Mouse (Mus musculus): ENCODE measurements around the gene B630019K06Rik.
"Not testable (repeated sequence)": the region's sequence is repeated elsewhere in the genome, so short reads cannot be mapped to it uniquely, and the experiment has no call there.

The B630019K06Rik gene

GRCm38 (mm10) chrX:8892343-8893155, at the start of gene B630019K06Rik:
TSS of gene B630019K06Rik (plus strand) at chrX:8892382.
- in situ Hi-C loops (cut with MboI; ENCODE audit: low pct_unique_long_range_greater_than_20kb in 1 of 2, low sequenced_read_pairs in 2 of 2, unreplicated experiment in 1 of 2), result no loop called here

GRCm38 (mm10) chrX:8843694-8844093, 48.5 kb upstream of the B630019K06Rik start, which contains the start of gene Gm6592:
TSS of gene Gm6592 (plus strand) at chrX:8843994.
- in situ Hi-C loops (cut with MboI; ENCODE audit: low pct_unique_long_range_greater_than_20kb in 1 of 2, low sequenced_read_pairs in 2 of 2, unreplicated experiment in 1 of 2), result no loop called here

- in situ Hi-C loops (cut with MboI; ENCODE audit: low pct_unique_long_range_greater_than_20kb in 1 of 2, low sequenced_read_pairs in 2 of 2, unreplicated experiment in 1 of 2), result no loop called here
Observed at GRCm38 (mm10) chrX:8852486-8852885, 39.7 kb upstream of the B630019K06Rik start.

GRCm38 (mm10) chrX:8864331-8864730, 27.9 kb upstream of the B630019K06Rik start:
- in situ Hi-C loops (cut with MboI; ENCODE audit: low pct_unique_long_range_greater_than_20kb in 1 of 2, low sequenced_read_pairs in 2 of 2, unreplicated experiment in 1 of 2), result not testable (repeated sequence)

GRCm38 (mm10) chrX:8873953-8874352, 18.2 kb upstream of the B630019K06Rik start, which contains the start of gene Gm5751:
TSS of gene Gm5751 (plus strand) at chrX:8874253.
- in situ Hi-C loops (cut with MboI; ENCODE audit: low pct_unique_long_range_greater_than_20kb in 1 of 2, low sequenced_read_pairs in 2 of 2, unreplicated experiment in 1 of 2), result not testable (repeated sequence)

- in situ Hi-C loops (cut with MboI; ENCODE audit: low pct_unique_long_range_greater_than_20kb in 1 of 2, low sequenced_read_pairs in 2 of 2, unreplicated experiment in 1 of 2), result no loop called here
Observed at GRCm38 (mm10) chrX:8884336-8884735, 7.8 kb upstream of the B630019K06Rik start.

- in situ Hi-C loops (cut with MboI; ENCODE audit: low pct_unique_long_range_greater_than_20kb in 1 of 2, low sequenced_read_pairs in 2 of 2, unreplicated experiment in 1 of 2), result no loop called here
Observed at GRCm38 (mm10) chrX:8891975-8892342, 223 bp upstream of the B630019K06Rik start.

GRCm38 (mm10) chrX:8893182-8893651, 1.0 kb downstream of the B630019K06Rik start:
- in situ Hi-C loops (cut with MboI; ENCODE audit: low pct_unique_long_range_greater_than_20kb in 1 of 2, low sequenced_read_pairs in 2 of 2, unreplicated experiment in 1 of 2), result no loop called here

GRCm38 (mm10) chrX:8900823-8901222, 8.6 kb downstream of the B630019K06Rik start:
- in situ Hi-C loops (cut with MboI; ENCODE audit: low pct_unique_long_range_greater_than_20kb in 1 of 2, low sequenced_read_pairs in 2 of 2, unreplicated experiment in 1 of 2), result no loop called here

- in situ Hi-C loops (cut with MboI; ENCODE audit: low pct_unique_long_range_greater_than_20kb in 1 of 2, low sequenced_read_pairs in 2 of 2, unreplicated experiment in 1 of 2), result no loop called here
Observed at GRCm38 (mm10) chrX:8901906-8902472, 9.8 kb downstream of the B630019K06Rik start.

- in situ Hi-C loops (cut with MboI; ENCODE audit: low pct_unique_long_range_greater_than_20kb in 1 of 2, low sequenced_read_pairs in 2 of 2, unreplicated experiment in 1 of 2), result loop anchor here in 1 of 2 experiments (10.0 kb wide), 1 partner anchor 86 kb away; no protein-coding TSS in a partner anchor
Observed at GRCm38 (mm10) chrX:8921080-8921479, 28.9 kb downstream of the B630019K06Rik start.

- in situ Hi-C loops (cut with MboI; ENCODE audit: low pct_unique_long_range_greater_than_20kb in 1 of 2, low sequenced_read_pairs in 2 of 2, unreplicated experiment in 1 of 2), result loop anchor here in 1 of 2 experiments (10.0 kb wide), 1 partner anchor 87 kb away; no protein-coding TSS in a partner anchor
Observed at GRCm38 (mm10) chrX:8921813-8922607, 29.8 kb downstream of the B630019K06Rik start.

- in situ Hi-C loops (cut with MboI; ENCODE audit: low pct_unique_long_range_greater_than_20kb in 1 of 2, low sequenced_read_pairs in 2 of 2, unreplicated experiment in 1 of 2), result loop anchor here in 1 of 2 experiments (10.0 kb wide), 1 partner anchor 93 kb away; no protein-coding TSS in a partner anchor
Observed at GRCm38 (mm10) chrX:8927308-8927707, 35.1 kb downstream of the B630019K06Rik start.

GRCm38 (mm10) chrX:8944041-8944440, 51.9 kb downstream of the B630019K06Rik start:
- in situ Hi-C loops (cut with MboI; ENCODE audit: low pct_unique_long_range_greater_than_20kb in 1 of 2, low sequenced_read_pairs in 2 of 2, unreplicated experiment in 1 of 2), result no loop called here

Data from mouse embryonic stem cell (cell line).